ENCODE assay signal across 13 mouse cellular contexts in the genomic region with DNA sequence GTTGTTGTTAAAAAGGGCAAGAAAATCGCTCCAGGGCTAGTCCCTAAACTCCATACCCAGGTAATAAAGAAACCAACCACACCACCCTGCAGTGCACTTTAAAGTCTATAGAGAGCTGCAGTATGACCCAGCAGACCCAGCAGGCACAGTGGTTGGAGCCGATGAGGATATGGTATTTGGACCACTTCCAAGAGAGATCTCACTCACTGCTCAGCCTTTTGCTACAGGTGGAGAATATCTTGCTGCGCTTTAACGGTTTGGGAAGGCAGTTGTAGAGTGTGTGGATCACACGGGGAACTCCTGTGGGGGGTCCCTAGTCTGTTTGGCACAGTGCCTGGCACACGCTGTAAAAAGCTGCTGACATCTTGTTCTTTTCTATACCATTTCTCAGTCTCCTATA.
DNase-seq lines count a peak whose midpoint lies in the region; ATAC-seq lines count a peak whose summit lies in the region.
"Had no signal": no experiment of that assay in that cellular context is flagged by ENCODE, and none has a peak within 500 bp of the region (broad histone marks: within the 10 kb centered on the region; RNA-seq: fewer than 3 reads in every experiment).

No protein-coding gene starts in this region.

- H3K9me3 ChIP-seq in embryonic facial prominence, embryonic 13.5 days = no peaks in the 10 kb centered on the region
- no peaks in the 10 kb centered on the region for H3K9me3 ChIP-seq in embryonic facial prominence, embryonic 10.5 days
- no peaks in the 10 kb centered on the region for H3K9me3 ChIP-seq in neural tube, embryonic 13.5 days
- no peaks in the 10 kb centered on the region for H3K9me3 ChIP-seq in neural tube, embryonic 15.5 days (replicated peaks)
- no peaks in the 10 kb centered on the region for H3K9me3 ChIP-seq in stomach, embryonic 16.5 days (replicated peaks; ENCODE audit: control insufficient read depth, low read length)
- H3K9me3 ChIP-seq: liver, embryonic 13.5 days had no signal

- DNase-seq in embryonic facial prominence, embryonic 10.5 days (ENCODE audit: low spot score) = no peak
- DNase-seq in kidney, adult 18-20 months = peak; percentile 13
- DNase-seq in kidney, postnatal 10 days = no peak
- DNase-seq: cerebellum, postnatal 36 days; heart, postnatal 4 days; liver, embryonic 13.5 days; thymus, postnatal 25 days had no signal

- H3K9ac ChIP-seq in embryonic facial prominence, embryonic 13.5 days = no peak overlapping the region
- H3K9ac ChIP-seq in neural tube, embryonic 13.5 days = no peak overlapping the region
- H3K9ac ChIP-seq in neural tube, embryonic 15.5 days (replicated peaks) = no peak overlapping the region
- H3K9ac ChIP-seq in stomach, embryonic 16.5 days (ENCODE audit: low read length) = no peak overlapping the region
- H3K9ac ChIP-seq: liver, embryonic 13.5 days had no signal

- no peak overlapping the region for H3K4me3 ChIP-seq in embryonic facial prominence, embryonic 13.5 days
- H3K4me3 ChIP-seq in embryonic facial prominence, embryonic 10.5 days = no peak overlapping the region
- no peak overlapping the region for H3K4me3 ChIP-seq in neural tube, embryonic 13.5 days
- no peak overlapping the region for H3K4me3 ChIP-seq in neural tube, embryonic 15.5 days (replicated peaks)
- H3K4me3 ChIP-seq in stomach, embryonic 16.5 days (replicated peaks; ENCODE audit: low read length) = no peak overlapping the region
- H3K4me3 ChIP-seq: liver, embryonic 13.5 days had no signal

- H3K4me1 ChIP-seq in embryonic facial prominence, embryonic 13.5 days = peaks cover 22% of the 10 kb centered on the region
- peaks cover 48% of the 10 kb centered on the region for H3K4me1 ChIP-seq in embryonic facial prominence, embryonic 10.5 days
- peaks cover 22% of the 10 kb centered on the region for H3K4me1 ChIP-seq in neural tube, embryonic 13.5 days (replicated peaks)
- H3K4me1 ChIP-seq in neural tube, embryonic 15.5 days = peaks cover 20% of the 10 kb centered on the region
- H3K4me1 ChIP-seq in stomach, embryonic 16.5 days (ENCODE audit: control insufficient read depth, insufficient read depth, low read length) = peaks cover 11% of the 10 kb centered on the region

- ATAC-seq in embryonic facial prominence, embryonic 13.5 days (ENCODE audit: insufficient number of reproducible peaks, insufficient read depth, low FRiP score, low TSS enrichment, low read depth) = 0 out of 2 replicates have a peak, but pooled peaks have one; percentile 26
- ATAC-seq in neural tube, embryonic 13.5 days (ENCODE audit: low read depth) = peak; percentile 19; the same call in 1 of the 2 replicates
- no peak for ATAC-seq in neural tube, embryonic 15.5 days (ENCODE audit: low FRiP score)
- peak; percentile 61; the same call in 1 of the 2 replicates for ATAC-seq in stomach, embryonic 16.5 days (ENCODE audit: insufficient read depth, low FRiP score)
- no peak for ATAC-seq in activated CD4-positive, CD25-positive, alpha-beta regulatory T cell, adult 4 months
- ATAC-seq: midbrain, embryonic 16.5 days had no signal

- H3K27me3 ChIP-seq in embryonic facial prominence, embryonic 13.5 days = no peaks in the 10 kb centered on the region; the same call in 1 of the 2 replicates
- H3K27me3 ChIP-seq in embryonic facial prominence, embryonic 10.5 days (replicated peaks; ENCODE audit: low read depth, poor library complexity, severe bottlenecking) = peaks cover 12% of the 10 kb centered on the region; the same call in 1 of the 2 replicates
- peaks cover 3% of the 10 kb centered on the region; the same call in 1 of the 2 replicates for H3K27me3 ChIP-seq in neural tube, embryonic 13.5 days
- no peaks in the 10 kb centered on the region for H3K27me3 ChIP-seq in neural tube, embryonic 15.5 days (replicated peaks)
- H3K27me3 ChIP-seq in stomach, embryonic 16.5 days (ENCODE audit: control insufficient read depth, insufficient read depth, low read length) = no peaks in the 10 kb centered on the region
- H3K27me3 ChIP-seq: liver, embryonic 13.5 days had no signal

- H3K36me3 ChIP-seq in embryonic facial prominence, embryonic 13.5 days = no peaks in the 10 kb centered on the region
- H3K36me3 ChIP-seq in embryonic facial prominence, embryonic 10.5 days (replicated peaks) = no peaks in the 10 kb centered on the region
- H3K36me3 ChIP-seq in neural tube, embryonic 13.5 days = no peaks in the 10 kb centered on the region
- no peaks in the 10 kb centered on the region for H3K36me3 ChIP-seq in neural tube, embryonic 15.5 days
- no peaks in the 10 kb centered on the region for H3K36me3 ChIP-seq in stomach, embryonic 16.5 days (ENCODE audit: control insufficient read depth, insufficient read depth, low read length)
- H3K36me3 ChIP-seq: liver, embryonic 13.5 days had no signal

- no peak overlapping the region; the same call in 1 of the 2 replicates for H3K4me2 ChIP-seq in embryonic facial prominence, embryonic 13.5 days
- H3K4me2 ChIP-seq in neural tube, embryonic 13.5 days = no peak overlapping the region
- no peak overlapping the region for H3K4me2 ChIP-seq in neural tube, embryonic 15.5 days
- H3K4me2 ChIP-seq in stomach, embryonic 16.5 days (ENCODE audit: low read depth, low read length) = no peak overlapping the region
- H3K4me2 ChIP-seq: liver, embryonic 13.5 days had no signal

- 25% methylated on average over 6 of the region's 6 CpGs for WGBS in embryonic facial prominence, embryonic 13.5 days
- WGBS in embryonic facial prominence, embryonic 10.5 days = 39% methylated on average over 6 of the region's 6 CpGs
- 21% methylated on average over 6 of the region's 6 CpGs for WGBS in neural tube, embryonic 13.5 days
- 18% methylated on average over 6 of the region's 6 CpGs for WGBS in neural tube, embryonic 15.5 days
- 24% methylated on average over 6 of the region's 6 CpGs for WGBS in stomach, embryonic 16.5 days

- H3K27ac ChIP-seq in embryonic facial prominence, embryonic 13.5 days = no peak overlapping the region
- H3K27ac ChIP-seq in embryonic facial prominence, embryonic 10.5 days (replicated peaks) = no peak overlapping the region
- H3K27ac ChIP-seq in neural tube, embryonic 13.5 days (replicated peaks) = no peak overlapping the region
- no peak overlapping the region for H3K27ac ChIP-seq in neural tube, embryonic 15.5 days (replicated peaks)
- H3K27ac ChIP-seq in stomach, embryonic 16.5 days (ENCODE audit: low read length) = peak overlapping the region; percentile 67; the same call in 1 of the 2 replicates
- H3K27ac ChIP-seq: liver, embryonic 13.5 days had no signal

Comparison
In these comparisons a context has a peak if more than half of its experiments do, and no peak if none do; other contexts are left out.
1. ATAC-seq: peak in embryonic facial prominence, embryonic 13.5 days (single experiment), neural tube, embryonic 13.5 days (single experiment) and stomach, embryonic 16.5 days (single experiment); none in neural tube, embryonic 15.5 days (single experiment) and activated CD4-positive, CD25-positive, alpha-beta regulatory T cell, adult 4 months (single experiment).